Mouse (Mus musculus) layer of hippocampus, adult 18-20 months (tissue): ENCODE results near the gene Islr2. TPM values are rescaled to one million over a fixed set of nuclear protein-coding genes. Genes with fewer than 3 reads are reported as not detected.

Experiments
- DNase-seq, 2 experiments: peaks; one replicate each; pipeline ENCODE4 v3.0.0; 2022; ENCODE audit warnings: low spot score in 2 of 2
- microRNA-seq, 2 experiments: library from miRNA; unstranded; fragments of <30 nt; microRNA quantifications; one replicate each; pipeline ENCODE4 v1.2.0; 2021
- total RNA-seq, 2 experiments: library from RNA; stranded (reverse); gene quantifications; 2 replicates each; pipeline ENCODE4 v1.2.3; 2021

Gene Islr2
- total RNA-seq, 2 experiments from 2014 or later, result 113 to 122 TPM

DNA sequence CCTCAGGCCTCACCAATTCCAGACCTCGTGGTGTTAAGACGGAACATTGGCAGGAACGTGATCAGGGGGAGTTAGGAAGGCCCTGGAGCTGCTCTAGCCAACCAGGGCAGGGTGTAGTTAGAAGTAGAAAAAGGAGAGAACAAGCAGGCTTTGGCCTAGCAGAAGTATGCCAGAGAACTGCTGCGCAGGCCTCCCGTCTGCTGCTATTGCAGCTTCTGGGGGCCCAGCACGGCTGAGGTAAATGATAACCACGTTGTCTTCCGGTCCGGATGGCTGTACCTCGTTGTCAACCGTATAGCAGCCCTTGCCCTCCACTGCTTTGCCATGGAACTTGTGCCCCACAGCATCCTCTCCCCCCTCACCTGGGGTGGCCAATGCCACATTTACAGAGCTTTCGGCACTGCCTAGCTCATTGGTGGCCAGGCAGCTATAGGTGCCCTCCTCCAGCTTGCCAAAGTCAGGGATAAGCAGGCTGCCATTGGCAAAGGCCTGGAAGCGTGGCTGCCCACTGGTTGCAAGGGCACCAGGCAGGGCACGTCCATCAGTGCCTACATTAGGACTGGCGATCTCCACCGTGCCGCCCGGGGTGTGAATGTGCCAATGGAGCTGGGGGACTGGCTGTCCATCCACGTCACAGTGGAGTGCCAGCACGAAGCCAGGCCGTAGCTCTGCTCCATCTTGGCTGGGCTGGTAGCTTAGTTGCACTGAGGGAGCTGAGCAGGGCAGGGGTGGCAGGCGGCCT lies 47.1 kb downstream of the Islr2 start:
- no peak for DNase-seq

DNA sequence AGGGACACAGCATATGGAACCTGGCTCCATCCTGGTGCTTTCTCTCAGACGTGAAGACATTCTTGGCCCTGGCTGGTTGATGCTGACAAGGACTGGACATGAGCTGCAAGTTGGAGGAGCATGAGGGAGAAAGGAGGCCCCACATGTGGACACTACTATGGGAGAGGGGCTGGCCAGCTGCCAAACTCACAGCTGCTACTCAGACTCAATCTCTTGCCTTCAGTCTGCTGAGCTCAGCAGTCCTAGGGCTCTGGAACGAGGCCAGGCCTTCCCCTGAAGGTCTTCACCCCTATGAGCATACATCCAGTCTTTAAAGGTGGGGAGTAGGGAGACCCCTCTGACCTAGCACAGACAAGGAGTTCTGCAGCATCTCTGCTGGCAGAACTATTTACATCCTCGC lies 48.8 kb downstream of the Islr2 start:
- no peak for DNase-seq

DNA sequence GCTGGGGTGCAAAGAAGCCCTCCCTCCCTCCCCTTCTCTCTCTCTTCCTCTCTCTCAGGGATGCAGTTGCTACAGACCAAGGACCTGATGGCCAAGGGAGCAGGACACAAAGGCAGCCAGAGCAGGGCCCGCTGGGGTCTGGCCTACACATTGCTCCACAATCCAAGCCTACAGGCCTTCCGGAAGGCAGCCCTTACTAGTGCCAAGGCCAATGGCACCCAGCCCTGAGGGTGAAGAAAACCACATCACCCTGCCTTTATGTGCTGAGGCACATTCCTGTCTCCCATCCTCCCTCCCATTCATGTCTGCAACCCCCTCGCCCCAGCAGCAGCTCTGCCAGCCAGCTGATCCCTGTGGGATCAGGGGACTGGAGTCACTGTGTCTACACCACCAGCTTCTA lies 51.0 kb downstream of the Islr2 start:
- no peak for DNase-seq

DNA sequence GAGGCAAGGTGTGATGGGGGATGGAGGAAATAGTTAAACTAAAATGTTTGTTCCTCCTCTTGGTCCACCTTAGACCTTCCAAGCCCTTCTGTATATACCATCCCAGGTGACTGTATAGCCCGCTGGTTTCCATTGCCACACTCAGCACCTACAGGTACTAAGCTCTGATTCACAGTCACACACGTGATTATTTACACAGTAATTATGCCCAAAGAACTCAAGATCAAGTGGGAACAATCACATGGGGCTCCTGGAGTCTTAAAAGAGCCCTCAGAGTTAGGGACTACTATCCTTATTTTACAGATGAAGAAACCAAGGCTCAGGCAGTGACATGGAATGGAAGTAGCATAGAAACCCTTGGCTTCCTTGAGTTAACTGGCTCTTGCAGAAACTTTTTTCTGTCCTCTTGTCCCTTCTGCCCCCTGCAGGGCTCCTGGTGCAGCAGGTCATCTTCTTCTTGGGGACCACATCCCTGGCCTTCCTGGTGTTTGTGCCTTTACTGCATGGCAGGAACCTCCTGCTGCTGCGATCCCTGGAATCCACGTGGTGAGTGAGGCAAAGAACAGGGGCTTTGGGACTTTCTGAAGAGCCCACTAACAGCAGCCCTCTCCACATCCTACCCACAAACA lies 53.3 kb downstream of the Islr2 start:
- DNase-seq, result no peak

DNA sequence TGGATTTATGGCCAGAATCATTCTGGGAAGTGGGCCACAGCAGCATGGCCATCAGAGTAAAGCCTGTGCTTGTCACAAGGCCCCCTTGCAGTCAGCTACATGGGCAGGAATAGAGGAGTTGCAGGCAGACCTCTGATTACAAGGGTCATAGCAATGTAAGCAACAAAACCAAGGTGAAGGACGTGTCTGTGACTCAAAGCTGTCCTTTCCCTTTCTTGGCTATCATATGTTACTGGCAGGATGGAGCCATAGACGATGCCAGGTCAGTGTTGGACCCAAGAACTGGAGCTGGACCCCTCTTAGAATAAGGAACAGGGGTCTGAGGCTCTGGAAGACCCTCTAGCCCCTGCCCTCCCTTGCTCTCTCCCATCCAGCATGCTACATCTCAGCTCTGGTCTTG lies 55.3 kb downstream of the Islr2 start:
- no peak for DNase-seq

Small RNA genes within 50 kb of the gene (microRNA-seq; reads per million reads assigned to microRNA genes)
- 0 reads per million in 2 experiments for gene Mir6385

Other genes with a start within 250 kb of the Islr2 start
- gene Cyp11a1, start 197.9 kb downstream of the Islr2 start, total RNA-seq, result 1 to 10 TPM in 1 of 2 experiments, under 1 TPM in 1; 0.94 to 1.7 TPM
- 10 to 100 TPM; 18.2 to 18.4 TPM for gene Stra6, start 140.5 kb downstream of the Islr2 start, total RNA-seq
- under 1 TPM; 0.91 to 0.94 TPM for gene Ccdc33, start 85.5 kb downstream of the Islr2 start, total RNA-seq
- gene Islr, start within 50 bp of the Islr2 start, total RNA-seq, result 10 to 100 TPM; 10.1 to 15.5 TPM
- gene Pml, start 45.5 kb upstream of the Islr2 start, total RNA-seq, result 10 to 100 TPM; 13.2 to 15.8 TPM
- gene Stoml1, start 48.8 kb upstream of the Islr2 start, total RNA-seq, result 10 to 100 TPM; 77.5 to 80.3 TPM
- 1 to 10 TPM; 2.5 to 3.2 TPM for gene Loxl1, start 108.9 kb upstream of the Islr2 start, total RNA-seq
- gene Tbc1d21, start 166.1 kb upstream of the Islr2 start, total RNA-seq, result not detected